ENCODE assay signal across 10 mouse cellular contexts in the genomic region with DNA sequence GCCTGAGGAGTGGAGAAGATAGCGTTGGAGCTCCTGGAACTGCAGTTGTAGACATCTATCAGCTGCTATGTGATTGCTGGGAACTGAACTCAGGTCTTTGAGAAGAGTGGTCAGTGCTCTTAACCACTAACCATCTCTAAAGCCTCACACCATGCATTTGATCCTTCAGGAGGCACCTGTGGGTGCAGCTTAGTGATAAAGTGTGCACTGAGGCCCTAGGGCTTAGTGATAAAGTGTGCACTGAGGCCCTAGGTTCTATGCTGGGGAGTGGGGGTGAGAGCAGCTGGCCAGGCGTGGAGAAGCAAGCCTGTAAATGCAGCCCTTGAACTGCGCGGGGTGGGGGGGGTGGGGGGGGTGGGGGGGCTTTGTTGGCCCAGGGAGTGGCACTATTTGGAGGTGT. TPM values are rescaled to one million over a fixed set of nuclear protein-coding genes. Genes with fewer than 3 reads are reported as not detected.
DNase-seq lines count a peak whose midpoint lies in the region; ATAC-seq lines count a peak whose summit lies in the region.
"Had no signal": no experiment of that assay in that cellular context is flagged by ENCODE, and none has a peak within 500 bp of the region (broad histone marks: within the 10 kb centered on the region; RNA-seq: fewer than 3 reads in every experiment).

No protein-coding gene starts in this region.

- H3K4me1 ChIP-seq in embryonic facial prominence, embryonic 15.5 days, result peaks cover 18% of the 10 kb centered on the region
- no peaks in the 10 kb centered on the region for H3K4me1 ChIP-seq in embryonic facial prominence, embryonic 10.5 days
- no peaks in the 10 kb centered on the region for H3K4me1 ChIP-seq in hindbrain, embryonic 11.5 days (replicated peaks; ENCODE audit: control insufficient read depth, insufficient read depth, low read length)
- H3K4me1 ChIP-seq in hindbrain, embryonic 10.5 days (replicated peaks), result peaks cover 7% of the 10 kb centered on the region; the same call in 1 of the 2 replicates
- peaks cover 27% of the 10 kb centered on the region for H3K4me1 ChIP-seq in intestine, embryonic 16.5 days (ENCODE audit: control insufficient read depth, insufficient read depth, low read length)
- peaks cover 20% of the 10 kb centered on the region for H3K4me1 ChIP-seq in neural tube, embryonic 15.5 days

- no peak overlapping the region for H3K4me3 ChIP-seq in embryonic facial prominence, embryonic 15.5 days (replicated peaks)
- no peak overlapping the region for H3K4me3 ChIP-seq in embryonic facial prominence, embryonic 10.5 days
- H3K4me3 ChIP-seq in hindbrain, embryonic 11.5 days (ENCODE audit: low read depth, low read length), result no peak overlapping the region
- H3K4me3 ChIP-seq in hindbrain, embryonic 10.5 days, result no peak overlapping the region
- H3K4me3 ChIP-seq in intestine, embryonic 16.5 days (ENCODE audit: low read length), result no peak overlapping the region
- no peak overlapping the region for H3K4me3 ChIP-seq in neural tube, embryonic 15.5 days (replicated peaks)
- H3K4me3 ChIP-seq: limb, embryonic 13.5 days had no signal

- H3K27ac ChIP-seq in embryonic facial prominence, embryonic 15.5 days (replicated peaks), result peak overlapping the region; percentile 60; the same call in 1 of the 2 replicates
- H3K27ac ChIP-seq in embryonic facial prominence, embryonic 10.5 days (replicated peaks), result no peak overlapping the region
- H3K27ac ChIP-seq in hindbrain, embryonic 11.5 days (ENCODE audit: low read depth, low read length), result no peak overlapping the region
- no peak overlapping the region for H3K27ac ChIP-seq in hindbrain, embryonic 10.5 days
- H3K27ac ChIP-seq in intestine, embryonic 16.5 days (ENCODE audit: low read length), result peak overlapping the region; percentile 62
- H3K27ac ChIP-seq in neural tube, embryonic 15.5 days (replicated peaks), result 0 out of 2 replicates have a peak overlapping the region, but pooled peaks have one; percentile 23
- H3K27ac ChIP-seq: limb, embryonic 13.5 days had no signal

- ATAC-seq in embryonic facial prominence, embryonic 15.5 days (ENCODE audit: insufficient number of reproducible peaks, low FRiP score, low TSS enrichment, low read depth), result no peak
- ATAC-seq in hindbrain, embryonic 11.5 days (ENCODE audit: low FRiP score), result 0 out of 2 replicates have a peak, but pooled peaks have one; percentile 4
- ATAC-seq in intestine, embryonic 16.5 days, result peak; percentile 53
- ATAC-seq in neural tube, embryonic 15.5 days (ENCODE audit: low FRiP score), result no peak

- 83% methylated on average over 4 of the region's 4 CpGs for WGBS in embryonic facial prominence, embryonic 15.5 days
- 62% methylated on average over 4 of the region's 4 CpGs for WGBS in embryonic facial prominence, embryonic 10.5 days
- WGBS in hindbrain, embryonic 11.5 days, result 79% methylated on average over 1 of the region's 4 CpGs
- 66% methylated on average over 4 of the region's 4 CpGs for WGBS in hindbrain, embryonic 10.5 days
- 48% methylated on average over 4 of the region's 4 CpGs for WGBS in intestine, embryonic 16.5 days
- WGBS in neural tube, embryonic 15.5 days, result 50% methylated on average over 1 of the region's 4 CpGs

- H3K27me3 ChIP-seq in embryonic facial prominence, embryonic 15.5 days, result no peaks in the 10 kb centered on the region
- no peaks in the 10 kb centered on the region for H3K27me3 ChIP-seq in embryonic facial prominence, embryonic 10.5 days (replicated peaks; ENCODE audit: low read depth, poor library complexity, severe bottlenecking)
- no peaks in the 10 kb centered on the region for H3K27me3 ChIP-seq in hindbrain, embryonic 11.5 days (ENCODE audit: control insufficient read depth, insufficient read depth, low read length)
- H3K27me3 ChIP-seq in hindbrain, embryonic 10.5 days (ENCODE audit: insufficient read depth, poor library complexity, severe bottlenecking), result no peaks in the 10 kb centered on the region
- H3K27me3 ChIP-seq in intestine, embryonic 16.5 days (replicated peaks; ENCODE audit: control insufficient read depth, insufficient read depth, low read length), result no peaks in the 10 kb centered on the region
- no peaks in the 10 kb centered on the region for H3K27me3 ChIP-seq in neural tube, embryonic 15.5 days (replicated peaks)
- H3K27me3 ChIP-seq: limb, embryonic 13.5 days had no signal

- DNase-seq in embryonic facial prominence, embryonic 10.5 days (ENCODE audit: low spot score), result no peak
- DNase-seq in hindbrain, embryonic 11.5 days (ENCODE audit: low spot score), result no peak
- no peak for DNase-seq in hindbrain, embryonic 10.5 days (ENCODE audit: low spot score)
- no peak for DNase-seq in yolk sac, embryonic 10.5 days (ENCODE audit: low spot score)
- no peak for DNase-seq in frontal cortex, postnatal 25 days (ENCODE audit: low spot score in 2 of 2)

- no peaks in the 10 kb centered on the region for H3K9me3 ChIP-seq in embryonic facial prominence, embryonic 15.5 days (replicated peaks)
- H3K9me3 ChIP-seq in embryonic facial prominence, embryonic 10.5 days, result no peaks in the 10 kb centered on the region
- no peaks in the 10 kb centered on the region for H3K9me3 ChIP-seq in hindbrain, embryonic 11.5 days (ENCODE audit: control insufficient read depth, low read length)
- no peaks in the 10 kb centered on the region for H3K9me3 ChIP-seq in hindbrain, embryonic 10.5 days
- H3K9me3 ChIP-seq in intestine, embryonic 16.5 days (ENCODE audit: control insufficient read depth, low read length), result no peaks in the 10 kb centered on the region
- no peaks in the 10 kb centered on the region for H3K9me3 ChIP-seq in neural tube, embryonic 15.5 days (replicated peaks)
- H3K9me3 ChIP-seq: G1E; limb, embryonic 13.5 days had no signal

- no peak overlapping the region for H3K9ac ChIP-seq in embryonic facial prominence, embryonic 15.5 days
- no peak overlapping the region for H3K9ac ChIP-seq in hindbrain, embryonic 11.5 days (ENCODE audit: low read depth, low read length)
- no peak overlapping the region for H3K9ac ChIP-seq in intestine, embryonic 16.5 days (ENCODE audit: low read depth, low read length)
- H3K9ac ChIP-seq in neural tube, embryonic 15.5 days (replicated peaks), result no peak overlapping the region
- H3K9ac ChIP-seq: limb, embryonic 13.5 days had no signal

- no peak overlapping the region for H3K4me2 ChIP-seq in embryonic facial prominence, embryonic 15.5 days (replicated peaks)
- H3K4me2 ChIP-seq in hindbrain, embryonic 11.5 days (replicated peaks; ENCODE audit: low read depth, low read length), result no peak overlapping the region
- no peak overlapping the region for H3K4me2 ChIP-seq in intestine, embryonic 16.5 days (ENCODE audit: low read depth, low read length)
- no peak overlapping the region for H3K4me2 ChIP-seq in neural tube, embryonic 15.5 days
- H3K4me2 ChIP-seq: limb, embryonic 13.5 days had no signal

- peaks cover 2% of the 10 kb centered on the region; the same call in 1 of the 2 replicates for H3K36me3 ChIP-seq in embryonic facial prominence, embryonic 15.5 days
- peaks cover 24% of the 10 kb centered on the region for H3K36me3 ChIP-seq in embryonic facial prominence, embryonic 10.5 days (replicated peaks)
- H3K36me3 ChIP-seq in hindbrain, embryonic 11.5 days (ENCODE audit: control insufficient read depth, insufficient read depth, low read length), result 0 out of 2 replicates have a peak, but pooled peaks cover 3% of the 10 kb centered on the region
- H3K36me3 ChIP-seq in hindbrain, embryonic 10.5 days, result peaks cover 28% of the 10 kb centered on the region
- H3K36me3 ChIP-seq in intestine, embryonic 16.5 days (ENCODE audit: control insufficient read depth, insufficient read depth, low read length), result peaks cover 5% of the 10 kb centered on the region; the same call in 1 of the 2 replicates
- H3K36me3 ChIP-seq in neural tube, embryonic 15.5 days, result 0 out of 2 replicates have a peak, but pooled peaks cover 4% of the 10 kb centered on the region

RNA-seq across cellular contexts. Expression of a gene that starts 11.9 kb away (rescaled TPM):
- 30.8 and 32.5 TPM in 2 replicates for polyA plus RNA-seq in embryonic facial prominence, embryonic 15.5 days (2015; fragmentation: Nextera tagmentation; extraction: Ambion mirVana)
- polyA plus RNA-seq in embryonic facial prominence, embryonic 10.5 days (2016; fragmentation: Nextera tagmentation; extraction: Ambion mirVana), result 46.4 and 49.4 TPM in 2 replicates
- polyA plus RNA-seq in hindbrain, embryonic 11.5 days (2014; fragmentation: Nextera tagmentation; extraction: Ambion mirVana), result 42.2 and 42.4 TPM in 2 replicates
- 47.8 and 51.1 TPM in 2 replicates for polyA plus RNA-seq in hindbrain, embryonic 10.5 days (2016; fragmentation: Nextera tagmentation; extraction: Ambion mirVana)
- 40.6 and 40.9 TPM in 2 replicates for polyA plus RNA-seq in intestine, embryonic 16.5 days (2015; fragmentation: Nextera tagmentation; extraction: Ambion mirVana)
- polyA plus RNA-seq in neural tube, embryonic 15.5 days (2015; fragmentation: Nextera tagmentation; extraction: Ambion mirVana), result 37.8 and 37.9 TPM in 2 replicates

RNA-seq across cellular contexts. Expression of a gene that starts 27.6 kb away (rescaled TPM):
- polyA plus RNA-seq in embryonic facial prominence, embryonic 15.5 days (2015; fragmentation: Nextera tagmentation; extraction: Ambion mirVana), result 1.7 and 1.9 TPM in 2 replicates
- polyA plus RNA-seq in embryonic facial prominence, embryonic 10.5 days (2016; fragmentation: Nextera tagmentation; extraction: Ambion mirVana), result 1.7 and 2.0 TPM in 2 replicates
- 1.6 and 2.6 TPM in 2 replicates for polyA plus RNA-seq in hindbrain, embryonic 11.5 days (2014; fragmentation: Nextera tagmentation; extraction: Ambion mirVana)
- polyA plus RNA-seq in hindbrain, embryonic 10.5 days (2016; fragmentation: Nextera tagmentation; extraction: Ambion mirVana), result 1.8 and 2.9 TPM in 2 replicates
- 1.6 and 2.1 TPM in 2 replicates for polyA plus RNA-seq in intestine, embryonic 16.5 days (2015; fragmentation: Nextera tagmentation; extraction: Ambion mirVana)
- 3.1 and 3.3 TPM in 2 replicates for polyA plus RNA-seq in neural tube, embryonic 15.5 days (2015; fragmentation: Nextera tagmentation; extraction: Ambion mirVana)

RNA-seq across cellular contexts. Expression of a gene that starts 31.6 kb away (rescaled TPM):
- polyA plus RNA-seq in embryonic facial prominence, embryonic 15.5 days (2015; fragmentation: Nextera tagmentation; extraction: Ambion mirVana), result 85.2 TPM in 2 replicates
- 56.7 and 61.1 TPM in 2 replicates for polyA plus RNA-seq in embryonic facial prominence, embryonic 10.5 days (2016; fragmentation: Nextera tagmentation; extraction: Ambion mirVana)
- polyA plus RNA-seq in hindbrain, embryonic 11.5 days (2014; fragmentation: Nextera tagmentation; extraction: Ambion mirVana), result 29.2 and 50.2 TPM in 2 replicates
- 58.8 and 62.0 TPM in 2 replicates for polyA plus RNA-seq in hindbrain, embryonic 10.5 days (2016; fragmentation: Nextera tagmentation; extraction: Ambion mirVana)
- polyA plus RNA-seq in intestine, embryonic 16.5 days (2015; fragmentation: Nextera tagmentation; extraction: Ambion mirVana), result 106 and 120 TPM in 2 replicates
- 40.9 and 55.5 TPM in 2 replicates for polyA plus RNA-seq in neural tube, embryonic 15.5 days (2015; fragmentation: Nextera tagmentation; extraction: Ambion mirVana)

RNA-seq across cellular contexts. Expression of a gene that starts 39.9 kb away (rescaled TPM):
- 0.14 and 0.41 TPM in 2 replicates for polyA plus RNA-seq in embryonic facial prominence, embryonic 15.5 days (2015; fragmentation: Nextera tagmentation; extraction: Ambion mirVana)
- 0.25 TPM in 1 of 2 replicates, not detected in the other for polyA plus RNA-seq in embryonic facial prominence, embryonic 10.5 days (2016; fragmentation: Nextera tagmentation; extraction: Ambion mirVana)
- polyA plus RNA-seq in hindbrain, embryonic 11.5 days (2014; fragmentation: Nextera tagmentation; extraction: Ambion mirVana), result 0.18 TPM in 1 of 2 replicates, not detected in the other
- 0.30 and 0.42 TPM in 2 replicates for polyA plus RNA-seq in hindbrain, embryonic 10.5 days (2016; fragmentation: Nextera tagmentation; extraction: Ambion mirVana)
- polyA plus RNA-seq in intestine, embryonic 16.5 days (2015; fragmentation: Nextera tagmentation; extraction: Ambion mirVana), result 0.29 and 0.32 TPM in 2 replicates
- polyA plus RNA-seq in neural tube, embryonic 15.5 days (2015; fragmentation: Nextera tagmentation; extraction: Ambion mirVana), result 1.3 TPM in 2 replicates
- polyA plus RNA-seq: G1E; limb, embryonic 13.5 days had no signal

RNA-seq across cellular contexts. Expression of a gene that starts 42.4 kb away (rescaled TPM):
- polyA plus RNA-seq in embryonic facial prominence, embryonic 15.5 days (2015; fragmentation: Nextera tagmentation; extraction: Ambion mirVana), result 39.2 and 41.9 TPM in 2 replicates
- polyA plus RNA-seq in embryonic facial prominence, embryonic 10.5 days (2016; fragmentation: Nextera tagmentation; extraction: Ambion mirVana), result 16.6 and 18.8 TPM in 2 replicates
- 49.6 and 52.1 TPM in 2 replicates for polyA plus RNA-seq in hindbrain, embryonic 11.5 days (2014; fragmentation: Nextera tagmentation; extraction: Ambion mirVana)
- 37.3 and 67.8 TPM in 2 replicates for polyA plus RNA-seq in hindbrain, embryonic 10.5 days (2016; fragmentation: Nextera tagmentation; extraction: Ambion mirVana)
- polyA plus RNA-seq in intestine, embryonic 16.5 days (2015; fragmentation: Nextera tagmentation; extraction: Ambion mirVana), result 10.3 and 11.8 TPM in 2 replicates
- polyA plus RNA-seq in neural tube, embryonic 15.5 days (2015; fragmentation: Nextera tagmentation; extraction: Ambion mirVana), result 105 and 121 TPM in 2 replicates

Comparison
In these comparisons a context has a peak if more than half of its experiments do, and no peak if none do; other contexts are left out.
1. H3K27ac ChIP-seq: peak in embryonic facial prominence, embryonic 15.5 days (single experiment), intestine, embryonic 16.5 days (single experiment) and neural tube, embryonic 15.5 days (single experiment); none in embryonic facial prominence, embryonic 10.5 days (single experiment), hindbrain, embryonic 11.5 days (single experiment) and hindbrain, embryonic 10.5 days (single experiment).
2. ATAC-seq: peak in hindbrain, embryonic 11.5 days (single experiment) and intestine, embryonic 16.5 days (single experiment); none in embryonic facial prominence, embryonic 15.5 days (single experiment) and neural tube, embryonic 15.5 days (single experiment).